Mouse (Mus musculus): ENCODE measurements around the gene Sh2d1b2.

Gene Sh2d1b2

GRCm38 (mm10) chr1:170282415-170283129 lies 50.0 kb downstream of the Sh2d1b2 start:
- DNase-seq = no peak

GRCm38 (mm10) chr1:170292239-170292951 lies 59.8 kb downstream of the Sh2d1b2 start:
- DNase-seq = no peak

GRCm38 (mm10) chr1:170293257-170293656 lies 60.7 kb downstream of the Sh2d1b2 start:
- no peak for DNase-seq

- DNase-seq = no peak
Observed at GRCm38 (mm10) chr1:170294786-170295570, 62.4 kb downstream of the Sh2d1b2 start.

- DNase-seq = no peak
Observed at GRCm38 (mm10) chr1:170299496-170299895, 66.9 kb downstream of the Sh2d1b2 start.

GRCm38 (mm10) chr1:170301686-170302085 lies 69.1 kb downstream of the Sh2d1b2 start:
- DNase-seq = no peak

- DNase-seq = no peak
Observed at GRCm38 (mm10) chr1:170302456-170302855, 69.9 kb downstream of the Sh2d1b2 start.

- no peak for DNase-seq
Observed at GRCm38 (mm10) chr1:170303103-170303502, 70.6 kb downstream of the Sh2d1b2 start.

Measured in thymus, postnatal 4 days (tissue).